Mouse (Mus musculus) lung, postnatal 0 days (tissue): ENCODE results near the gene Slc25a12.

Experiments used
- CTCF ChIP-seq: IDR thresholded peaks from 2 replicates; pipeline ENCODE4 v1.5.1; 2016; ENCODE audit warnings: antibody characterized with exemption, mild to moderate bottlenecking
- EP300 ChIP-seq: IDR thresholded peaks from 2 replicates; pipeline ENCODE4 v1.6.1; 2016; ENCODE audit warnings: antibody characterized with exemption, mild to moderate bottlenecking, control low read depth

DNA sequence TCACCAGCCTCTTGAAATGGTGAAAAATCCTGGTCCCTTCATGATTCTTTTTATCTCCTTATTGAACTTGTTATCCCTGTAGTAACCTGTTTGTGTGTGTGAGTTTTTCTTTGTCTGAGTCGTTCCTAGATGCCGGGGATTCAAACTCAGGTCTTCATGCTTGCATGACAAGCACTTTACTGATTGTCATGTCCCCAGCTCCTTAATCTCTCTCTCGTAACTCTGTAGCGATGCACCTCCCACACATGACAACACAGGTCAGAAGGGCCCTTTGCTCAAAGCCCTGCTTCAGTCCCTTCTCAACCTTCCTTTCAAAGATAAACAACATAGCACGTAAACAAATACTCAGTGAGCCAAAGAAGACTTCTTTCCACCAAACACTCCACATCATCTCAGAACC lies 9.2 kb downstream of the Slc25a12 start:
- TF ChIP-seq EP300 (no peak), CTCF (no peak)
